Mouse (Mus musculus): ENCODE results near the gene Plpp2. TPM values are rescaled to one million over a fixed set of nuclear protein-coding genes. Genes with fewer than 3 reads are reported as not detected.

Gene Plpp2
- polyA plus RNA-seq, 2 experiments: 15.9 to 26.1 TPM

GRCm38 (mm10) chr10:79578891-79579290 lies 45.3 kb upstream of the Plpp2 start:
- Histone ChIP-seq H3K4me2 (replicated peaks; ENCODE audit: low read depth, low read length, severe bottlenecking) (no peak overlapping the region), H3K9ac (ENCODE audit: low read depth, low read length, severe bottlenecking) (no peak overlapping the region), H3K4me1 (ENCODE audit: control insufficient read depth, insufficient read depth, low read length) (no peaks in the 10 kb centered on the region), H3K4me3 (replicated peaks; ENCODE audit: low read length) (no peak overlapping the region), H3K27ac (replicated peaks; ENCODE audit: low read depth, low read length) (no peak overlapping the region), H3K9me3 (ENCODE audit: control insufficient read depth, low read length) (no peaks in the 10 kb centered on the region), H3K36me3 (ENCODE audit: control insufficient read depth, insufficient read depth, low read length) (no peaks in the 10 kb centered on the region), H3K27me3 (ENCODE audit: control insufficient read depth, insufficient read depth, low read length) (no peaks in the 10 kb centered on the region)
- 75% methylated on average over 7 of the region's 7 CpGs for WGBS
- no peak for TF ChIP-seq POLR2A (IDR thresholded peaks at IDR 0.05; ENCODE audit: borderline replicate concordance, extremely low read depth, insufficient read depth, insufficient read length)
- no peak for DNase-seq (ENCODE audit: low spot score)
- ATAC-seq (ENCODE audit: low FRiP score, low read depth): no peak

DNA sequence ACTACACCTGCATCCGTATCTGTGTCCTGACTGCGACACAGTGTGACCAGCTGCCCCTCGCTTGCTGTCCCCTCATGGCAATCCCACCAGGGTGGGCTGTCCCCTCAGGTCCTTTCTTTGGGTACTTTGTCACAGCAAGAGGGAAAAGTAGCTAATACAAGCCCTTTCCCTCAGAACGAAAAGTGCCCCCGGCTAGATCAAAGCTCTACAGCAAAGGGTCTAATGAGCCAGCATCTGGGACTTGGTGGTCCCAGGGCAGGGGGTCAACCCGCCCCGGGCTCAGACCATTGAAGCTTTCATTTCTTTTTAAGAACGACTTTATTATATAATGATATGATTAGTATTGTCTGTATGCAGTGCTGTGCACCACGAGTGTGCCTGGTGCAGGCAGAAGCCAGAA lies 44.7 kb upstream of the Plpp2 start:
- no peak for DNase-seq (ENCODE audit: low spot score)
- no peak for ATAC-seq (ENCODE audit: low FRiP score, low read depth)

GRCm38 (mm10) chr10:79577376-79577775 lies 43.8 kb upstream of the Plpp2 start:
- Histone ChIP-seq H3K36me3 (ENCODE audit: control insufficient read depth, insufficient read depth, low read length) (no peaks in the 10 kb centered on the region), H3K27ac (replicated peaks; ENCODE audit: low read depth, low read length) (no peak overlapping the region), H3K4me1 (ENCODE audit: control insufficient read depth, insufficient read depth, low read length) (no peaks in the 10 kb centered on the region), H3K9ac (ENCODE audit: low read depth, low read length, severe bottlenecking) (no peak overlapping the region), H3K9me3 (ENCODE audit: control insufficient read depth, low read length) (no peaks in the 10 kb centered on the region), H3K27me3 (ENCODE audit: control insufficient read depth, insufficient read depth, low read length) (no peaks in the 10 kb centered on the region), H3K4me3 (replicated peaks; ENCODE audit: low read length) (no peak overlapping the region), H3K4me2 (replicated peaks; ENCODE audit: low read depth, low read length, severe bottlenecking) (no peak overlapping the region)
- TF ChIP-seq POLR2A (IDR thresholded peaks at IDR 0.05; ENCODE audit: borderline replicate concordance, extremely low read depth, insufficient read depth, insufficient read length): no peak
- ATAC-seq (ENCODE audit: low FRiP score, low read depth) (no peak), DNase-seq (ENCODE audit: low spot score) (no peak)
- WGBS: 72% methylated on average over 4 of the region's 4 CpGs

More for the DNA sequence above, 44.7 kb upstream of the Plpp2 start:
- Histone ChIP-seq H3K36me3 (ENCODE audit: control insufficient read depth, insufficient read depth, low read length) (no peaks in the 10 kb centered on the region), H3K9ac (ENCODE audit: low read depth, low read length, severe bottlenecking) (no peak overlapping the region), H3K4me2 (replicated peaks; ENCODE audit: low read depth, low read length, severe bottlenecking) (no peak overlapping the region), H3K9me3 (ENCODE audit: control insufficient read depth, low read length) (no peaks in the 10 kb centered on the region), H3K4me3 (replicated peaks; ENCODE audit: low read length) (no peak overlapping the region), H3K27ac (replicated peaks; ENCODE audit: low read depth, low read length) (no peak overlapping the region), H3K27me3 (ENCODE audit: control insufficient read depth, insufficient read depth, low read length) (no peaks in the 10 kb centered on the region), H3K4me1 (ENCODE audit: control insufficient read depth, insufficient read depth, low read length) (no peaks in the 10 kb centered on the region)
- WGBS: 37% methylated on average over 9 of the region's 9 CpGs
- TF ChIP-seq POLR2A (IDR thresholded peaks at IDR 0.05; ENCODE audit: borderline replicate concordance, extremely low read depth, insufficient read depth, insufficient read length): no peak

DNA sequence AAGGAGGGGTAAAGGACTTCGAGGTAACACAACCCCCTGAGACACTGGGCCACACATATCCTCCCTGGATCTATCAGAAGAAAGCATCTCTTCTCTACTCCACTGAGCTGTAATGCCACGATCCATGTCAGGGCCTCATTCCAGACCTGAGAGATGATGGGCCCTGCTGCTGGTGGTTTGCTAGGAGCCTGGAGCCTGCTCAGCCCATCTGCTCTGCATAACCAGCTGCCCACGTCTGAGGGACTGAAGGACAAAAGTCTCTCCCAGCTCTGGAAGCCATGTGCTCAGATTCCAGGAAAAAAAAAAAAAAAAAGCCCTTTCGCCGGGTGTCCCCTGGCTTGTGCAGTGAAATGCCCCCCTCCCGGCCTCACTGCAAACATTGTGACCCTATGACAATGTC lies 42.2 kb upstream of the Plpp2 start:
- Histone ChIP-seq H3K9ac (ENCODE audit: low read depth, low read length, severe bottlenecking) (no peak overlapping the region), H3K9me3 (ENCODE audit: control insufficient read depth, low read length) (no peaks in the 10 kb centered on the region), H3K4me3 (replicated peaks; ENCODE audit: low read length) (no peak overlapping the region), H3K4me2 (replicated peaks; ENCODE audit: low read depth, low read length, severe bottlenecking) (no peak overlapping the region), H3K36me3 (ENCODE audit: control insufficient read depth, insufficient read depth, low read length) (no peaks in the 10 kb centered on the region), H3K27ac (replicated peaks; ENCODE audit: low read depth, low read length) (no peak overlapping the region), H3K27me3 (ENCODE audit: control insufficient read depth, insufficient read depth, low read length) (no peaks in the 10 kb centered on the region), H3K4me1 (ENCODE audit: control insufficient read depth, insufficient read depth, low read length) (no peaks in the 10 kb centered on the region)
- WGBS: 72% methylated on average over 6 of the region's 6 CpGs
- no peak for TF ChIP-seq POLR2A (IDR thresholded peaks at IDR 0.05; ENCODE audit: borderline replicate concordance, extremely low read depth, insufficient read depth, insufficient read length)
- ATAC-seq (ENCODE audit: low FRiP score, low read depth) (no peak), DNase-seq (ENCODE audit: low spot score) (no peak)

DNA sequence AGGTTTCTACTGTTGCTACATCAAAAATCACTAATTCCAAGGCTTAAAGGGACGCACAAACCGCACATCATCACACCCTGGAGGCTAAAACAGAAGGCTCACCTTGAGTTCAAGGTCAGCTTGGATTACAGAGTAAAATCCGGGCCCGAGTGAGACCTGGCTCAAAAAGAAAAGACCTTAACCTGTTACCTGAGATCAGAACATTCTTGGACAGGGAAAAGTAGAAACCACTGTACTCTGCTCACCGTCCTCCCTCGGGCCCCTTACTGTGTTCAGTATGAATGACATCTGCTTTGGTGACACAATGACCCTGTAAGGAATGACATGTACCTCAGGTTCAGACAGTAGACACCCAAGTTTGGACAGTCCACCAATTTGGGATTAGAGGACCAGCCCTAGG lies 41.2 kb upstream of the Plpp2 start:
- no peak overlapping the region for H3K9ac ChIP-seq (ENCODE audit: low read depth, low read length, severe bottlenecking)
- DNase-seq (ENCODE audit: low spot score) (no peak), ATAC-seq (ENCODE audit: low FRiP score, low read depth) (no peak)
- H3K36me3 ChIP-seq (ENCODE audit: control insufficient read depth, insufficient read depth, low read length): no peaks in the 10 kb centered on the region
- WGBS: 83% methylated on average over 6 of the region's 6 CpGs
- H3K9me3 ChIP-seq (ENCODE audit: control insufficient read depth, low read length): no peaks in the 10 kb centered on the region
- no peak overlapping the region for H3K4me2 ChIP-seq (replicated peaks; ENCODE audit: low read depth, low read length, severe bottlenecking)
- TF ChIP-seq POLR2A (IDR thresholded peaks at IDR 0.05; ENCODE audit: borderline replicate concordance, extremely low read depth, insufficient read depth, insufficient read length): no peak
- H3K4me3 ChIP-seq (replicated peaks; ENCODE audit: low read length): no peak overlapping the region
- no peak overlapping the region for H3K27ac ChIP-seq (replicated peaks; ENCODE audit: low read depth, low read length)
- H3K4me1 ChIP-seq (ENCODE audit: control insufficient read depth, insufficient read depth, low read length): no peaks in the 10 kb centered on the region
- H3K27me3 ChIP-seq (ENCODE audit: control insufficient read depth, insufficient read depth, low read length): no peaks in the 10 kb centered on the region

GRCm38 (mm10) chr10:79574350-79574749 lies 40.8 kb upstream of the Plpp2 start:
- no peak overlapping the region for H3K27ac ChIP-seq (replicated peaks; ENCODE audit: low read depth, low read length)
- 77% methylated on average over 8 of the region's 8 CpGs for WGBS
- TF ChIP-seq POLR2A (IDR thresholded peaks at IDR 0.05; ENCODE audit: borderline replicate concordance, extremely low read depth, insufficient read depth, insufficient read length): no peak
- H3K27me3 ChIP-seq (ENCODE audit: control insufficient read depth, insufficient read depth, low read length): no peaks in the 10 kb centered on the region
- H3K4me2 ChIP-seq (replicated peaks; ENCODE audit: low read depth, low read length, severe bottlenecking): no peak overlapping the region
- no peak for DNase-seq (ENCODE audit: low spot score)
- no peak overlapping the region for H3K9ac ChIP-seq (ENCODE audit: low read depth, low read length, severe bottlenecking)
- no peak for ATAC-seq (ENCODE audit: low FRiP score, low read depth)
- no peaks in the 10 kb centered on the region for H3K4me1 ChIP-seq (ENCODE audit: control insufficient read depth, insufficient read depth, low read length)
- no peak overlapping the region for H3K4me3 ChIP-seq (replicated peaks; ENCODE audit: low read length)
- H3K36me3 ChIP-seq (ENCODE audit: control insufficient read depth, insufficient read depth, low read length): no peaks in the 10 kb centered on the region
- H3K9me3 ChIP-seq (ENCODE audit: control insufficient read depth, low read length): no peaks in the 10 kb centered on the region
